Mouse (Mus musculus) heart, adult 8-10 months (tissue): ENCODE data around the gene Evc2. TPM values are rescaled to one million over a fixed set of nuclear protein-coding genes. Genes with fewer than 3 reads are reported as not detected.

Source experiments
- DNase-seq: peaks from one replicate; pipeline ENCODE4 v3.0.0; 2022; ENCODE audit warnings: low spot score
- total RNA-seq, 4 experiments: library from RNA; stranded (reverse); gene quantifications; 2 replicates each; pipeline ENCODE4 v1.2.4; 2022

Evc2 gene
- total RNA-seq, 4 experiments from 2014 or later = 4.9 to 8.0 (median 6.5) TPM

GRCm38 (mm10) chr5:37365751-37366150, 27.5 kb downstream of the Evc2 start:
- no peak for DNase-seq

- DNase-seq = no peak
Observed at GRCm38 (mm10) chr5:37368796-37369195, 30.5 kb downstream of the Evc2 start.

DNA sequence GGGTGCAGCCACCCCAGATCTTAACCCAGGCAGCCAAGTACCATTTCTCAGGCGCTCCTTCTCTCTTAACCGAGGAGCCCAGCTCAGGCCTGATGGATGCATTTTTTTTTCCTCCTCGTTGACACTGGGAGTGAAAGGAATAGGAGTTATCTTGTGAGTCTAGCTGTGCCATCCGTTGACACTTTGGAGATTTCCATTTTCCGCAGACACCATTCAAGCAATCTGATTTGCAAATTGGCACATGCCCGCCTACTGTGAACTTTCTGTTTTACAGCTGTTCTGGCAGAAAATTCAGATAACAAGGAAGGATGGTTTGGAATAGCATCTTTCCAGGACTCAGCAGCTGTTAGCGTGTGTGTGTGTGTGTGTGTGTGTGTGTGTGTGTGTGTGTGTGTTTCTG, 39.1 kb downstream of the Evc2 start:
- no peak for DNase-seq

- DNase-seq = peak; percentile 19
Observed at GRCm38 (mm10) chr5:37380641-37381040, 42.3 kb downstream of the Evc2 start.

DNA sequence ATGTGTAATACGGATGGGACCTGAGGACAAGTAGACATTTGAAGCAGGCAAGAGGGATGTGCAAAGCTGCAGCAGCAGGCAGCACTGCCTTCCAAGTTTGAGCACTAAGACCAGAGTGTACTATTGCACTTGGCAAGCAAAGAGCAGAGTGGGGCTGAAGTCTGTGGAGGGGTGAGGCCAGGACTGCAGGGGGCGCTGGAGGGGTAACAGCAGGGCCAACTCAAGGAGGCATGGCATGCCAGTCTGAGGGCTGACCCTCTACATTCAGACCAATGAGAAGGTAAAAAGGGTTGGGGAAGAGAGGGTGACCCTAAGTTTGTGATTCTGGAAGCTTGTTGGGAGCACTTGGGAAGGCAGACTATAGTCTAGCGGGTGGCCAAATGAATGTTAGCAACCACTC, 45.3 kb downstream of the Evc2 start:
- peak; percentile 9 for DNase-seq

DNA sequence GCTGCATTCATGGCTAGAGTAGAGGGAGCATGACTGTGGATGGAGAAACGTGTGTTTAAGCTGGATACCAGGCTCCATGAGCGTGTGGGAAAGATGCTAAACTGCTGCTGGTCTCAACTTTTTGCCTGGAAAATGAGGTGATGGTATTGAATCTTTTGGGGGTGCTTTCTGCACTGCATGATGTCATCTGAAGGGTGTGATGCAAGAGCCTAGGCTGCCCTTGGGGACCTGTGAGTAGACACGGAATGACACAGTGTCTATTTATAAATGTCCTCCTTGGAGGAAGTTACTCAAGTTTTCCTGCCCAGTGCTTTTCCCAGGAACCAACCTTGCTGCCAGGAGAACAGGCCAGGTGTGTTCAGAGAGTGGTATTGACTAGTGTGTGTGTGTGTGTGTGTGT, 50.3 kb downstream of the Evc2 start:
- DNase-seq = no peak

- DNase-seq = no peak
Observed at GRCm38 (mm10) chr5:37389808-37390495, 51.7 kb downstream of the Evc2 start.

DNA sequence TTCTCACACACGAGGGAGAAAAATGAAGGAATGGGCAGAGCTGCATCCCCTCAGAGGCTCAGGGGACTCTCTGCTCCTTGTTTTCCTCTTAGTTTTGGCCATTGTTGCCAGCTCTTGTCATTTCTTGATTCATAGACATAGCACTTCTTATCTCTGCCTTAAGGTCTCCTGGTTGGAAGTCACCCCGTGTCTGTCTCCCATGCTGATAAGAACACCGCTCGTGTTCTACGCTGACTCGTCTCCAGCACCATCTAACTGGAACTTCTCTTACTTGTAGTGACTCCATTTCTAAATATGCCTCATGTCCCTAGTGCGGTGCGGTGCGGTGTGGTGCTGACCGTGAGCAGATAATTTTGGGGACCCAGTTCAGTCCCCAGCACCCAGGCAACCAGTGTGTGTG, 52.6 kb downstream of the Evc2 start:
- DNase-seq = no peak

DNA sequence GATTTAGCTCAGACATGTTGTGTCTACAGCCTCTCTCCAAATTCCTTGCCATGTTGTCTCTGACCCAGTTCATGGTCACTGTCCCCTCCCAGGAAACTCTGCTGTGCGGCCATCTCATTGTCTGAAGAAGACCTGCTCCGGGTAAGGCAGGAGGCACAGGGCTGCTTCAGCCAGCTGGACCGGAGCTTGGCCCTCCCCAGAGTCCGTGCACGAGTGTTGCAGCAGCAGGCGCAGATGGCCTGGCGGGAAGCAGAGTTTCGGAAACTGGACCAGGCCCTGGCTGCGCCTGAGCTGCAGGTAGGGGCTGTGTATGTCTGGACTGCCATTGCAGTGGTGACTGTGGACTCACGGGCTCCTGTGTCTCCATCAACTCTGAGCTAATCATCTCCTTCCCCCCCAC, 53.6 kb downstream of the Evc2 start:
- no peak for DNase-seq

DNA sequence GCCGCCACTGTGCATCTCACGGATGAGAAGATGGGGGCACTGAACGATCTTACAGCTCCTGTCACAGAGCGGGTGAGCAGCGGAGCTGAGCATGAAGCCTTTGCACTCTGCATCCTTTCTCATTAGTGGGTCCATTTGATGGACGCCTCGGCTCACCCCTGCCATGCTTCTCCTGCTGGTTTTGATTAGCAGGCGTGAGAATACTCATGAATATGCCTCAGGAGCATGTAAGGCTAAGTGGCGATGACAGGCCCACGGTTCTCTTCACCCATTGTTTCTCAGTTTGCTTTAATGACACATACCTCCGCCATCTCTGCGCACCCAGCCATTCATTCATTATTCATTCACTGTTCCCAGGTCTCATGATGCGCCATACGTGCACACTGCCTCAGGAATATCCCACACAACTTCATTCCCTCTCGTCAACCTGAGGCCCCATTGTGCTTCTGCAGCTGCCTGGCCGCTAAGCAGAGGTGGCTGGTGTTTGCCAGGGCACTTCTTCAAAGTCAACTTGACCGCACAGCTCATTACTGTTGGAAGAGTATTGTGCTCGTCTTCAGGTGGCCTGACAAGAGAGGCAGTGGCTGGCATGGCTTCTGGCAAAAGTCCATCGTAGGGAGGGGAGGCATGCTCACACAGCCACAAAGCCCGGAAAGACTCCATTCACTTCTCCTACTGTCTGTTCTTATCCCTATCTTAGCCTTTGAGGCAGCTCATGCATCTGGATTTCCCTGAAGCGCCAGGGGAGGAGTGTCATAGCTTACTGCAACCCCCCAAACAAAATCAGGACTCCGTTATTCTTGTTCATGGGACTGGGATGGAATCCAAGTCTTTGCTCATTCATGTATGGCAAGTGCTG, 57.1 kb downstream of the Evc2 start:
- no peak for DNase-seq

- no peak for DNase-seq
Observed at GRCm38 (mm10) chr5:37419028-37419427, 80.7 kb downstream of the Evc2 start.

GRCm38 (mm10) chr5:37427210-37427609, 88.9 kb downstream of the Evc2 start:
- no peak for DNase-seq

DNA sequence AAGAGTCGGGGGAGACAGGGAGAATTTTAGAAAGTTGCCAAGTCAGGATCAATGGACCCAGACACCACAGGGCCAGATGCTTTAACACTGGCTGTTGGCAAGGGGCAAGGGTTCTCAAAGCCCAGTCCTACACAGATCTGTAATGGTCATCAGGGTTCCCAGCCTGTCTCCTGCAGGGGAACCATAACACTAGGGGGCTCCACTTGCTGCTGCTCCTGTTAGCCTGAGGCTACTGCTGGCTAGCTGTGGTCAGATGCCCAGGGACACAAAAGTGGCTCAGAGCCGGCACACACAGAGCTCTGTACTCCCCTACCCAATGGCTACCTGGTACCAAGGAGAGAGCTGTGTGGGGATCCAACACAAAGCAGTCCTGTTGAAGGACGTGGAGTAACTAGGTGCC, 97.1 kb downstream of the Evc2 start:
- DNase-seq = no peak

DNA sequence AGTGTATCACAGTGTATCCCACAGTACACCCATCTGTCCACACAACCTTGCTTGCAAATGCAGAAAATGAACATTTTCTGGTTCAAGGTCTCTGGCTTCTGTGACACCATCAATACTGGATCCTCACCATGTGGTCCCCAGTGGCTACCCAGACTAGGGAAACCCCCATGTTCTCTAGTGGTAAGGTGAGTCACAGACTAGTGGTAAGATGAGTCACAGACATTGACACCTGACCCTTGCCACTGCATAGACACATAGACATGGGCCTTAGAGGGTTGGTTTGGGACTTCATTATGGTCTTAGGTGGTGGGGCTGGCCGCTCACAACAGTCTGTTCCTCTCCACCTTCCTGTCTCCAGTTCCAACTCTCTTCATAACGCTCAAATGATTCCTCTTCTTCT, 104.5 kb downstream of the Evc2 start:
- DNase-seq = no peak

DNA sequence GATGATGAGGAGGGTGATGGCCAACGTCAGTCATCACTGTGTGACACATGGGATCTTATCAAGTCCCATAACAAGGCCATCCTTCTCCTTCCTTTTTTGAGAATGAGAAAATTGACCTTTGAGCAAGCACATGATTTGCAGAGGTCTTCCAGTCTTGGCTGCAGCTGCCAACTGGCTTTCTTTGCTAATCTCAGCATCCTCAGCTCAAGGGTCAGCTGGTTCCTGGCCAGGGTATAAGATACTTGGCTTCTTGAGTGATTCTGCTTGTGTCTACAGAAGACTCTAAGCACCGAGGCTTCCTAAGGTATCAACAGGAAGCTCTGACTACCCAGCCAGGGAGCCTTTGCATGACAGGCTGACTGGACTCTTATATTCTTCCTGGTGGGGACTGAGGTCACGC, 109.2 kb downstream of the Evc2 start:
- DNase-seq = no peak

DNA sequence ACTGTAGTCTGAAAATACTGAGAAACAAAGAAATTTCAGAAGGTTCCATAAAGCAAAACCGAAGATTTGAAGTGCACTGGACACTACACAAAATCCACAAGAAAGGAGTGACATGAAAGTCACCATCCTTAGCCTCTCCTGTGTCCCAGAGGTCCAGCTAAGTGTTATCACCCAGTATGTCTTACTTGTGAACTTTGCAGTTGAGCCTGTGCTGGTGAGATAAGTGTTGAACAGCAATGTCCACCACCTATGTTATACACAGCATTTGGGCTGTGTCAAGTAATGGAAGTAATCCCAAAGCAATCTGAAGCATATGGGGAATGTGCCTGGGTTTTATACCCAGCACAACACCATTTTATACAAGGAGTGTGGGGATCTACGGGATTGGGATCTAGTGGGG, 118.3 kb downstream of the Evc2 start:
- no peak for DNase-seq

DNA sequence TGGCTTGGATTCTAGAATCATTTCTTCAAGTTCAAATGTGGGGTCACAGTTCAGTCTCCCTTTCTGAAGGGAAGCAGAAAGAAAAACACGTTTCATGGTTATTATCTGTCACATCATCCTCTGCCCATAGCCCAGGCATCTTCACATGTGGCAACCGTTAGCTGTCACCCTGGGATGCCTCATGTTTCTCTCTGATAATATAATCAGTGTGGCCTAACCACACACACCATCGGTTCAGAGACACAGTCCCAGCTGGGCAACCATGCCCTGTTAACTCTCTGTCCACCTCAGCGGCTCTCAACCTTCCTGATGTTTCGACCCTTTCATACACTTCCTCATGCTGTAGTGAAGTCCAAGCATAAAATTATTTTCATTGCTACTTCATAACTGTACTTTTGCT, 118.9 kb downstream of the Evc2 start:
- DNase-seq = no peak

- DNase-seq = no peak
Observed at GRCm38 (mm10) chr5:37457831-37458230, 119.5 kb downstream of the Evc2 start.

DNA sequence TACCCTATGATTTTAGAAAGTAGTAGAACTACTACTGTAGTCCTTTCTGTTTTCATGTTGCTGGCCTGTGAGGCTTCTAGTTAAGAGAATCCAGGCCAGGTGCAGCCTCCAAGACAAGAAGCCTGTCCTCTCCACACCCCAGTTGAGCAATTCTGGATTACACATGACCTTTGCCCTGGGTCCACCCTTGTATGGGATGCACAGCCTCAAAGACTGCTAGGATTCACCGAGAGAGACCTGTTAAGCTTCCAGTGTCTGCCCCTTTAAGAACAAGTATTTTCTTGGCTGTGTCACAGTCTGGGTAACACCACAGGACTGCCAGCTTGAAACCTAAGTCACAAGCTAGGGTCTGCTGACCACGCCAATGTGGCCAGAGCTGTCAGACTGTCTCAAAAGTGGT, 119.9 kb downstream of the Evc2 start:
- DNase-seq = no peak

GRCm38 (mm10) chr5:37465461-37465860, 127.2 kb downstream of the Evc2 start:
- DNase-seq = no peak

- DNase-seq = peak; percentile 4
Observed at GRCm38 (mm10) chr5:37467646-37468045, 129.3 kb downstream of the Evc2 start.

- no peak for DNase-seq
Observed at GRCm38 (mm10) chr5:37469031-37469430, 130.7 kb downstream of the Evc2 start.

- DNase-seq = no peak
Observed at GRCm38 (mm10) chr5:37471584-37471983, 133.3 kb downstream of the Evc2 start.
